Mouse (Mus musculus) heart, postnatal 14 days (tissue): ENCODE results near the gene Camk2g. TPM values are rescaled to one million over a fixed set of nuclear protein-coding genes. Genes with fewer than 3 reads are reported as not detected.
A peak's percentile ranks its signal among the peaks of the same experiment; 100 is the strongest.

ENCODE experiments used
- DNase-seq, 2 experiments: peaks; one replicate each; pipeline ENCODE4 v3.0.0; 2021 to 2022
- intact Hi-C: fragments of 180-260 bp; cut with DNase I; formaldehyde crosslinking; loops from one replicate; pipeline ENCODE4 v1.15.1; 2025
- total RNA-seq, 2 experiments: library from RNA; stranded (reverse); gene quantifications; 2 replicates each; pipeline ENCODE4 v1.2.3; 2021

The Camk2g gene
- total RNA-seq, 2 experiments from 2014 or later = 40.8 to 42.3 TPM

DNA sequence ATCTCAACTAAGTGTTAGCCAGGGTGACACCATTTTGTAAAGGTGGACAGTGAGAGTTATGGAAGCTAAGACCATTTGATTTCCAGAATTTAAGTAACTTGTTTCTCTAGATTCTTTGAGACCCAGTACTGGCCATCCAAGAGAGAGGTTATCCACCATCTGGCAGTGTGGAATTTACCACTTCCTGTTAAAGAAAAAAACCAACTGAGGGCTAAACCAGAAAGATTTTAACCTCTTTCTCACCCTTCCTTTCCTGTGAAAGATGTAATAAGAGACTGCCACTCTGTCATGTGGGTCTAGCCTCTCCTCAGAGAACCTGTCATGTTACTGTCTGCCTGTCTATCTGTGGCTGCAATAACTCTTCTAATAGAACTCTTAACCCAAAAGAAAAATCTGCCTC is 15.9 kb upstream of the Camk2g start:
- intact Hi-C loops = loop anchor here (10.0 kb wide), 1 partner anchor 305 kb away; no protein-coding TSS in a partner anchor
- DNase-seq = no peak

DNA sequence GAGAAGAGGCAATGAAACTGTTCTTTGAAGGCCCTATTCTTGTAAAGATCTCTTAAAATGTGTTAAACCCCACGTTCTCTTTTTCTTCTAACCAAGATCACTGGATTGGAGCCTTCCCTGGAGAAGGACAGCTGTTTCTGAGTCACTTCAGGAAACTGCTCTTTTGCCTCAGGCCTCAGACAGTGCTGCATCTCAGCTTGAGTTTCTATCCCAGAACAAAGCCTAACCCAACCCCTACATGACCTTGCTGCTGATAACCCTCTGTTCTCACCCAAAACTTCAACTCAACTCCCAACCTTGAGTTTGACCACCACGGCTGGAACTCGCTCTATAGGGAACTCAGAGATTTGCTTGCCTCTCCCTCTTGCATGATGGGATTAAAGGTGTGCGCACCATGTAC is 15.5 kb upstream of the Camk2g start:
- DNase-seq = no peak
- intact Hi-C loops = loop anchor here (10.0 kb wide), 1 partner anchor 305 kb away; no protein-coding TSS in a partner anchor

DNA sequence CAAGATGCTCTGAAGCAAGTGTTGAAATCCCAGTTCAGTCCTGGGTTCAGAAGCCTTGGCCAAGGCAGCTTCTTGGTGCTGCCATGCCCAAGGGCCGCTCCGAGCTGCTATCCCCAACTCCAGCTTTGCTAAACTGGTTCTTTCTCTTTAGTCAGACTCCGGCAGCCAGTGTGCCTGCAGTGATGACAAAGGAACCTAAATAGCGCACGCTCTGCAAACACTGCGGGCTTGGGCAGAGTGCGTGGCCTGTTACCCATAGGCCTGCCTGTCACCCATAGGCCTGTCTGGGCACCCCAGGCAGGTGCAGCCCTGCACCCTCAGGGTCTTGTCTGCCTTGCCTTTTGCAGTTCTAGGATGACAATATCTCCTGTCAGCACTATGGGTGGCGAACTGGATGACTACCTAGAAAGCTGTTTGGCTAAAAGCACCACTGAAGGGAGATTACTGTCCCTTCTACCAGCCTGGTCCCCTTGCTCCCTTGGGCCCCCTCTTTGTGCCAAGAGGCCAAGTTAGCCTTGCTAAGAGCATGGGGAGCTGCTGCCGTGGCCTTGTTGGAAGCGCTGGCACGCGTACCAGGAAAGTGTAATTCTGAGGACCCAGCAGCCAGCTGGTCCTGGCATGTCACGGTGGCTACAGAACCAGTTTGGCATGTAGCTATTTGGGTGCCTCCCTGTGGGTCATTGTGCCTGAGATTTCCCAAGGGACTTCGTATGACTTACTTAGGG is 12.4 kb upstream of the Camk2g start:
- no peak for DNase-seq
- intact Hi-C loops = loop anchor here (10.0 kb wide), 1 partner anchor 309 kb away; no protein-coding TSS in a partner anchor

DNA sequence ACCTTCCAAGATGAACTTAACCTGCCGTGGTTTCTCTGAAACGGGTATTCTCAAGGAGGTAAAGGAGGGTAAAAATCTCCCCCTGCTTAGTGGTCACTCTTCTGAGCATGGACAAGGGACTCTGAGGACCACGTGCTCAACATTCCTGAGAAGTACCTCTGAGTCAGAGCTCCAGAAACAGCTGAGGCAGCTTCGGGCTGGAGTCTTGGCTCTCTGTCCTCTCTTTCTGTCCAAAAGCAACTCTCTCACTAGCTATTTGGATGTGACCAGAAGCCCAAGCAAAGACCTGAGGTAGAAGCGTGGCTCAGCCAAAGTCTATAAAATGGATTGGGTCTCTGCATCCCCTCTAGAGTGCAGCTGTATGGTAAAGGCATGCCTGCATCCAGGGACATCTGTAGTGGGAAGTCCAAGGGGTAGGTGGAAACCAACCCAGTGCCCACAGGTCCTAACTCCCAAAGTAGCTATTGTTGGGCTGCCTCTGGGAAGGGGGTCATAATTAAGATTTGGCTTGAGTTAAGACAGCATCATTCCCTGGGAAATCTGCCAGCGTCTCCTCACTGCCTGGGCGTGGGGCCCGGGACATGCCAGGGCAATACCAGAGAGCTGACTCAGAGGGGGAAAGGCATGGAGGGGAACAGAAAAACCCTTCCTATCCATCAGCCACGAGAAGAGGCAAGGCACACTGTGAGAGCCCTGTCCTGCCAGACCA is 11.2 kb upstream of the Camk2g start:
- DNase-seq = peak; percentile 79 to 89
- intact Hi-C loops = loop anchor here (5.0 to 10.0 kb wide), 2 partner anchors 217 to 310 kb away; no protein-coding TSS in a partner anchor

DNA sequence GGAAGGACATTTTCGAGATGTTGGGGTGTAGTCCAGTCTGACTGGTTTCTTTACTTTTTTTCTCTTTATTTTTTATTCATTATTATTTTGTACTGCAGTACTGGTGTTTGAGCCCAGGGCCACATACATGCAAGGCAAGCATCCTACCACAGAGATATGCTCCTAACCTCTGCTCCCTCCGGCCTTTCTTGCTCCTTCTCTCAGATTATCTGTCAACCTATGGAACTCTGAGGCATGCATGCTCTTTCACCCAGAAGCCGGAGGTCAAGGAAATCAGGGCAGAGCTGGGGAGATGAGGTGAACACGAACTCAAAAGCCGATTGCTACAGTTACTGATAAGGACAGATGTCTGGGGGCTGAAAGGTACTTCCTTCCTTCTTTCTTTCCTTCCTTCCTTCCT is 10.6 kb upstream of the Camk2g start:
- DNase-seq = no peak
- intact Hi-C loops = loop anchor here (5.0 to 10.0 kb wide), 2 partner anchors 218 to 310 kb away; no protein-coding TSS in a partner anchor

DNA sequence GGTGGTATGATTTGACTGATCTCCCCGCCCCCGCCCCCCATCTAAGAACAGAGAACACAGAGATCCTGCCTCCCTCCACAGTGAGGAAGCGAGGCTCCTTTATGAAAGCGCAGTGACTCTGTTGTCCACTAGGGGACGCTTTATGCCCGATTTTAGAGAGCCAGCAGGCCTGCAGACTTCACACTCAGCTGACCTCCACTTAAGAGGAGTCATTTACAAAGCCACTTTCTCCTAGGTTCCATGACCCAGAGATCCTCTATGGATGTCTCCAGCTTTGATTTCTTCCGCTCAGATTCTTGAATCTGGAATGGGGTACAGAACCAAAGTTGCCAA is 9.7 kb upstream of the Camk2g start:
- peak; percentile 76 to 86 for DNase-seq
- intact Hi-C loops = loop anchor here (1.0 to 10.0 kb wide), 4 partner anchors 70 to 311 kb away; no protein-coding TSS in a partner anchor

DNA sequence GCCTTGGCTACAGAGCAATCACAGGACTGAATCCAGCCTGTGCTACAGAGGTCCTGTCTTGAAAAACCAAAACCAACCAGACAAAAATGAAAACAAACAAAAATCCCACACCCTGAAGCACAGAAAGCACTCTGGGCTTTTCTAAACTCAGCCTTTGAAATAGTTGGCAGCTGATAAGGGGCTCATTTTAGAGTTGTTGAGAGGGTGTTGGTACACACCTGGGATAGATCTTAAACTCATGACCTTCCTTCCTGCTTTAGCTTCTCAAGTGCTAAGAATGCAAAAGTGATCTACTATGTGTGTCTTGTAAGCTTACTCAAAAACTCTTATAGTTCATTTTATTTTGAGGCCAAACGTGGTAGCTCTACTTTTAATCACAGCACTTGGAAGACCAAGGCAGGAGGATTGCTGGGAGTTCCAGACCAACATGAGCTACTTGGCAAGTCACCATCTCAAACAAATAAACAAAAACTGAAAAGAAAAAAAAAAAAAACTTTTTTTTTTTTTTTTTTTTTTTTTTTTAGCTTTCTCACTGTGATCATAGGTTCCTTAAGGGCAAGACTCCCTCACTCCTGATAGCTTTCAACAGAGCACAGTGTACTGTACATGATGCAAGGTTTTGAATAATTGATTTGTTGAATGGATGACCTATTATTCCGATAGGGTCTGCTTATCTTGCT is 9.2 kb upstream of the Camk2g start:
- DNase-seq = no peak
- intact Hi-C loops = loop anchor here (1.0 to 10.0 kb wide), 4 partner anchors 70 to 312 kb away; no protein-coding TSS in a partner anchor

DNA sequence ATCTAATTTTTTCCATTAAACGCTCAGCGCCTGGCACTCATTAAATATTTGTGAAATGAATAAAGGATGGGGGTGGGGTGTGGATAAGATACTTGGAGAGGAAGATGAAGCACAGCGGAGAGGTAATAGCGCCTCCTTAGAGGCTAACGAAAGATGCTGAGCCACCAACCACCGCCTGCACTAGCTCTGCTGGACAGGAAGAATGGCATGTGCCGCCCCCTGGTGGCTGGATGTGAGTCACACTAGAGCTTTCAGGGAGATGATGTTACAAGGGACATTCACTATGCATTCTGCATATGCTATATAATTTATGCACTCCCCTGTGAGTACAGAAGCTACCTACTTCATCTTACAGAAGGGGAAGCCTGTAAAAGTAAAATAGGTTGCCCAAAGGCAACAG is 4.9 kb upstream of the Camk2g start:
- DNase-seq = peak; percentile 93 to 95
- intact Hi-C loops = loop anchor here (1.0 kb wide), 1 partner anchor 32 kb away; no protein-coding TSS in a partner anchor

DNA sequence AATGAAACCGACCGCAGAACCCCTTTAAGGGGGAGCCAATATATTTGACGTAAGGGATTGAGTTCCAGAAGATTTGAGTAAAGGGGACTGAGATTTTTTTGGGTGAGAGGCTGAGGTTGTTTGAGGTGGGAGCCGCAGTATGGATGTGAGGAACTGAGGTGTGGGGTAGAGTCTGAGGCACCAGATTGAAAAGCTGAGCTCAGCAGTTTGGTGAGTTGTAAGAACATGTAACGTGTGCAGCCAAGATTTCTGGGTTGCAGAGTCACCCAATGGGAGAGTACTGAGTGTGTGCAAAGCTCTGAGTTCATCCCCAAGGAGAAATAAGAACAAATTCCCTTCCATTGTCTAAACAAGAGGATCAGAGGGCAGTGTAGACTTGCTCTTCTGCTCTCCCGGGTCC is 4.4 kb upstream of the Camk2g start:
- DNase-seq = no peak
- intact Hi-C loops = loop anchor here (1.0 kb wide), 1 partner anchor 32 kb away; no protein-coding TSS in a partner anchor

DNA sequence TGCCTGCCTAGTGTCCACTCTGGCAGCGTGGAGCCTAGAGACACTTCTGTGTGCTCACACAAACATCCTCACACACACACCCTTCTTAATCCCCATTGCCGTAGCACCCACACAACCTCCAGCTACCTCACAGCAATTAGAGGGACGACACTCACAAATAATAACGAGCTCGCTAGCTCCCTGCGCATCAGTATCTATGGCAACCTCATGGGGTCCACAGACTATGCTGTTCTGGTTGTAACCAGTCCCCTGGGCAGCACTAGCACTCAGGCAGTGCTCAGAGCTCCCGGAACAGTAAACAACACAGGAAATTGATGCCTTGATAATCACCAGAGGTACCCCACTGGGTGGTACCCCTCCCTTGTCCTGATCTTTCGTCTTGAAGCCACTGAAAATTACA is 2.8 kb upstream of the Camk2g start:
- intact Hi-C loops = no loop called here

DNA sequence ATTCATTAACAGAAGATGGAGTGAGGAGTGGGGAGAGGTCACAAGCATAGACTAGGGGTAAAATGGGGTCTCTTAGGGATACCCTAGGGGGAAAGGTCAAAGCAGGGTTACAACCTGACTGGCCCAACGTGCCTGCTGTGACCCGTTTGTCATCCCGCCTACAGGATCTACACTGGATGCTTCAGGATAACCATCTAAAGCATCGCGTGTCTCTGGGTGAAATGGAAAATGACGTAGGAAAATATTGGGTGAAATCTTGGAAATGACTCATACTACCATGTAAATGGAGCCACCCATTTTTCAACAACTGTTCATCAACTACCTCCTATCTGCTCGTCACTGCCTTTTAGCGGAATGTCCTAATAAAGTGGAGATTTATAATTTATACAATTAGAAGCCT is 2.3 kb upstream of the Camk2g start:
- intact Hi-C loops = no loop called here

More for the DNA sequence above, 2.8 kb upstream of the Camk2g start:
- no peak for DNase-seq

DNA sequence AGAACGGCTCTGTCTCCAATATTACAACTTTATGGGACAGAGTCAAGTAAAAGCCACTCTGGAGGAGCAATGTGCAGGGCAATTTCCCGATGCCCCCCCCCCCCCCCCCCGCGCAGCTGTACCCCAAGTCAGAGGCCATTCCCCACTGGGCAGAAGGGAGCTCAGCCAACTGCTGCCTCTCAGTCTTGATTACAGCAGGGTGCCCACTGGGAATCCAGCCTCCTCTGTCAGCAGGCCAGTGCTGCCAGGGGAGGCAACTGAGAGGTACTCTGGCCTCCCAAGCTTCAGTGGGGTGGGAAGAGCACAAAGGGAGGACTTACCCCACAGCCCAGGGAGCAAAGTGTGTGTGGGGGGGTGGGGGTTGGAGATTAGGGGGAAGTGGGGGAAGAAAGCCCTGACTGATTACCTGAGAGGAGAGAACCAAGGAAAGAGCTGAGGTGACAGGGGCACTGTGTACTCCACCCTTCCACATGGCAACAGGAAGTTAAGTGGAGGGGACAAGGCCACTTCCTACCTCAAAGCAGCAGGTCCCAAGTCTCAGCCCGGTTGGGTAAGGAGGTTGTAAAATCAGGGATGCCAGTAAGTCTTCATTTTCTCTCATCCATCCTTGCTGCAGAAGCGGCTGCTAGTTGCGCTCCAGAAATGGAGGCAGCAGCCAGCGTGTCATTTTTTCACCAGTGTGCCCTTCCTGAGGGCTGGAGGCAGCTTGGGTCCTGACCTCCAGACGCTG is 1.7 kb upstream of the Camk2g start:
- no peak for DNase-seq
- intact Hi-C loops = no loop called here

More for the DNA sequence above, 2.3 kb upstream of the Camk2g start:
- no peak for DNase-seq

DNA sequence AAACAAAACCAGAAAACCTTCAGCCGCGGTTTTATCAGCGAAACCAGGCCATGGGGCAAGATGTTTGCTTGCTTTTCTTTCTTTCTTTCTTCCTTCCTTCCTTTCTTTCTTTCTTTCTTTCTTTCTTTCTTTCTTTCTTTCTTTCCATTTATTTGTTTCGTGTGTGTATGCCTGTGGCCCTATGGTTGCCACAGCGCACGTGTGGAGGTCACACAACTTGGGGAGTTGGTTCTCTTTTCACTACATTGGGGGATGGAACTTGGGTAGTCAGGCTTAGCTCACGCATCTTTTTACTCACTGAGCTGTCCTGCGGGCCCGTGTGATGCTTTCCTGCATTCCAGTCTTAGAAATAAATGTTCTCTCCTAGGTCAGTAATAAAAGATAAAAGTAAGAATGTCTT is 701 bp upstream of the Camk2g start:
- no peak for DNase-seq
- intact Hi-C loops = no loop called here

DNA sequence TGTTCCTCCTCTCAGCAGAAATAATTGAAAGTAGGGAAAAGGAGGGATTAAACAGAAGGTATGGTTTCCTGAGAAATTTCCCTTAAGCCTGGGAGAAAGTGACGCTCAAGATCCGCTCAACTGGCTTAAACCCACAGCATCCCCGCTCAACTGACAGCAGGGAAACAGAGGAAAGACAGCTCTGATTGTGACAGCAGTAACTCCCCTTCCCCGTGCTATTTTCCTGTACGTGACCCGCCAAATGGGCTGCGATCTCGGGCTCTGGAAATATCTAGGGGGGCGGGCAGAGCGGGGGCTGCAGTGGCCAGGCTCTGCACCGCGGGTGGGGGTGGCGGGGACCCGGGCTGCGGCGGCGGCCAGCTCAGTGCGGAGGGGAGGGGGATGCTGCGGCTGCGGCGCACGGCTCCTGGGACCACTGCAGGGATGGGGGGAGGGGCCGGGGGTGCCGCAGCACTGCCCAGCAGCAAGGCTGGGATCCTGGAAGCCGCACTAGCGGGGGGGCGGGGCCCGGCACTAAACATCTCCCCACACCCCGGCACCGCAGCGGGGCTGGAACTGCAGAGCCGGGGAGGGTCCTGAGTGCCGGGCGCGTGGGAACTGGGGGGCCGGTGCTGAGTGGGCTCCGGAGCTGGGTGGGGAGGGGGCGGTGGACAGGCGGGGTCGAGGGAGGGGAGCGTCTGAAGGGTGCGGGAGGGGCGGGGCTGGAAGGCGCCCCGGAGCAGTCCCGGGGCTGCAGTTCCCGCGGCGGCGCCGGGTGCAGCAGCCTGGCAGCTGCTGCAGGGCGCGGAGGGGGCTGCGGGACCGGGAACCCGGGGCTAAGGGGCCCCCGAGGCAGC is 748 bp downstream of the Camk2g start:
- DNase-seq = peak; percentile 45 to 50
- intact Hi-C loops = no loop called here

DNA sequence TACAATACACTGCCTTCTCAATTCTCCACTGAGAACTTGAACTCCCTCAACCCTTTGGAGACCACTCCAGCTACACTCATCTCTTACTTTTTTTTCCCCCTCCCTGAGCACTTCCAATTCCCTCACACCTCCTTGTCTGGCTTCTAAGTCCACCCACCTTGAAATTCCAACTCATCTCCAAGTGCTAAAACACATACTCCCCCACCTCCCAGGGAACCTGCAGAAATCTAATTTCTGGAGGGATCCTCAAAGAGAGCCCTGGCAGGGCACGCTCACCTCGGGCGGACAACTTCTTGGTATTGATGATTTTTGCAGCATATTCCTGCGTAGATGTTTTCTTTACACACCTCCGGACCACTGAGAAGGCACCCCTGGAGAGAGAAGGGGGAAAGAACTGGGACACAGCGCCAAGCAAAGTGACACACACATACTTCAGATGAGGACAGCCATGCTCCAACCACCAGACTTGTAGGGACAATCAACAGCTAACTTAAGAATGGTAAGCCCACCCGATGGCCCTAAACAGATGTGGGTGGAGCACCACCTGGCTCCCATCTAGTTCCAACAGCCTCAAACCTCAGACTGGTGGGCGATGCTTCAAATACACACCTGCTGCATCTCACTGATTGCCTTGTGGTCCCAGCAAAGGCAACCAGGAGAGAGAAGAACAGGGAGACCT is 1.5 kb downstream of the Camk2g start:
- intact Hi-C loops = no loop called here
- no peak for DNase-seq

DNA sequence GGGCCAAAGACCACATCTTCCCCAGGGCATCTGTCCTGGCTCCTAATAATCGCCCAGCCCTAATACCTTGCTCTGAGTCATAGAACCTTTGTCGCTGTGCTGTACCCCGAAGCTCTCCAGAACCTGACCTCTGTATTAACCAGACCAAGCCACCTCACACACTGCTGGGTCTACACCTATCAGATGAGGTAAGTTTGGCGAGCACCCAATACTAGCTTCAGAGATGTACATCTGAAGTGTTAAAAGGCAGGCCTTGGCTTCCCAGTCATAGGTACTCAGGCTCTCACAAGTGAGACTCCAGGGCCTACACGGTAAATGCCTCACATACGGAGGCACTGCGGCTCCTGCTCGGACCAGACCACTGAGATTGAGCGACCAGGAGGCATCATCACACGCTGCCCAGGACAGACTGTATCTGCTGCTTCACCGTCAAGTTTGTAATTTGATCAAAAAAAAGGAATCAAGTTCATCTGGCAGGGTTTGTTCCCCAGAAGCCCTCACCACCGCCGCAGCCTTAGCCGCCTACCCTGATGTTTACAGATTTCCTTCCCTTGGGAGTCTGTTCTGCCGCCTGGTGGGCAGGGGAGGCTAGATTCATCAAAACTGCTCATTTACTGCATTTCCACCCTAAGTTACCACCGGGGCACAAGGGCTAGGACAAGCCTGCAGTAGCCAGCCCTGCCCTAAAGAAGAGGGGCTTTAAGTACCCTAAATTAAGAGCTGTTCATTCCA is 2.2 kb downstream of the Camk2g start:
- intact Hi-C loops = no loop called here
- DNase-seq = no peak

DNA sequence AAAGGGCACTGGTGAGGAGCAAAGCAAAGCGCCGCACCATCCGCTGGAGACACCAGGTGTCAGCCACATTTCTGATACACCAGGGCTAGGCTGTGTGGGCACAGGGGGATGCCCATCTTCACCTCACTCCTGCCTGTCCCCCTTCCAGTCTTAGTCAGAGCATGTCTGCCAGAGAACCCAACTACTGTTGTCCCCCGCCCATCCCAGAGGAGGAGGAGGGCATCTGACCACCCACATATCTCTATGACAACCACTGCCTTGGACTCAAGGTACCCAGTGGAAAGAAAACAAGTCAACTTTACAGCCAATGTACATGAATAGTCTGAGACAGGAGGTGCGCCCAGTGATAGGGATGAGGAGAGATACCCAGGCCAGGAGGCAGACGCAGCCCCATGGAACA is 2.9 kb downstream of the Camk2g start:
- intact Hi-C loops = no loop called here
- DNase-seq = no peak

DNA sequence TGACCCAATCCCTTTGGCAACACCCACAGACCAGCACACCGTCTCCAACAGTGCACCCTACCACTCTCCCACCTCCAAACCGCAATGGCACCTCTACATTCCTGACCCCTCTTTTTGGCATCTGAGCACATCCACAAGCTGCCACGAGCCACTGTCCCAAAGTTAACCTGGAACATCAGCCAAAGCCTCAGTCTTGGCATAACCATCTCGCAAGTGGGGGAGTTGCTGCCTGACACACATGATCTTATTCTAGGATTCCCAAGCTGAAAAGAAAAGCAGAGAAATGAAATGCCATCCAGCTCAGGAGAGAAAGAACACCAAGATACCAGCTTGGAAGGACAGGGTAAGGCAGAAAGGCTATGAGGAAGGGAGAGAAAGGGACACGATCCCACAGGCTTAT is 3.4 kb downstream of the Camk2g start:
- intact Hi-C loops = no loop called here
- DNase-seq = no peak
